In genomic region chr9:67140319-67140887, GRCm38 (mm10) we compare ENCODE assay signal across 9 mouse cellular contexts.
DNase-seq lines count a peak whose midpoint lies in the region; ATAC-seq and TF ChIP-seq lines count a peak whose summit lies in the region.
"Had no signal": no experiment of that assay in that cellular context is flagged by ENCODE, and none has a peak within 500 bp of the region (broad histone marks: within the 10 kb centered on the region; RNA-seq: fewer than 3 reads in every experiment).

No protein-coding gene starts in this region.

- ATAC-seq in hindbrain, embryonic 12.5 days (ENCODE audit: low FRiP score) = no peak
- no peak for ATAC-seq in midbrain, embryonic 13.5 days

- no peak for TF ChIP-seq CTCF in layer of hippocampus, adult 2 months (conservative IDR thresholded peaks at IDR 0.05)

- peaks cover 26% of the 10 kb centered on the region for H3K4me1 ChIP-seq in hindbrain, embryonic 10.5 days (replicated peaks)
- peaks cover 21% of the 10 kb centered on the region for H3K4me1 ChIP-seq in hindbrain, embryonic 12.5 days
- H3K4me1 ChIP-seq in midbrain, embryonic 13.5 days (replicated peaks) = peaks cover 9% of the 10 kb centered on the region; the same call in 1 of the 2 replicates

- WGBS in hindbrain, embryonic 10.5 days = 78% methylated on average over 7 of the region's 7 CpGs
- WGBS in hindbrain, embryonic 12.5 days = 76% methylated on average over 7 of the region's 7 CpGs
- WGBS in midbrain, embryonic 13.5 days = 80% methylated on average over 7 of the region's 7 CpGs

- 0 out of 2 replicates have a peak overlapping the region, but pooled peaks have one; percentile 6 for H3K27ac ChIP-seq in hindbrain, embryonic 10.5 days
- no peak overlapping the region for H3K27ac ChIP-seq in hindbrain, embryonic 12.5 days
- peak overlapping the region; percentile 39; the same call in 1 of the 2 replicates for H3K27ac ChIP-seq in layer of hippocampus, adult 2 months
- no peak overlapping the region for H3K27ac ChIP-seq in midbrain, embryonic 13.5 days
- H3K27ac ChIP-seq: lung, embryonic 15.5 days had no signal

- no peak overlapping the region for H3K4me3 ChIP-seq in hindbrain, embryonic 10.5 days
- H3K4me3 ChIP-seq in hindbrain, embryonic 12.5 days = no peak overlapping the region
- H3K4me3 ChIP-seq in layer of hippocampus, adult 2 months = no peak overlapping the region
- no peak overlapping the region for H3K4me3 ChIP-seq in midbrain, embryonic 13.5 days (replicated peaks)
- H3K4me3 ChIP-seq: lung, embryonic 15.5 days had no signal

- no peak for DNase-seq in hindbrain, embryonic 10.5 days (ENCODE audit: low spot score)
- peak; percentile 77 for DNase-seq in MN1 (ENCODE audit: low spot score)
- DNase-seq in embryo, embryonic 9.5 days (ENCODE audit: extremely low spot score) = peak; percentile 23
- DNase-seq in layer of hippocampus, adult 2 months (ENCODE audit: low spot score in 2 of 2) = peak; percentile 51 to 63
- DNase-seq in c-Kit-positive CD71-positive TER-119-positive erythroid progenitor cells, embryonic 14.5 days (ENCODE audit: low spot score) = no peak
- DNase-seq in thymus, postnatal 0 days (ENCODE audit: low spot score) = no peak

- H3K27me3 ChIP-seq in hindbrain, embryonic 10.5 days (ENCODE audit: insufficient read depth, poor library complexity, severe bottlenecking) = no peaks in the 10 kb centered on the region
- no peaks in the 10 kb centered on the region for H3K27me3 ChIP-seq in hindbrain, embryonic 12.5 days
- H3K27me3 ChIP-seq in midbrain, embryonic 13.5 days = no peaks in the 10 kb centered on the region
- H3K27me3 ChIP-seq: lung, embryonic 15.5 days had no signal

- no peak overlapping the region for H3K9ac ChIP-seq in hindbrain, embryonic 12.5 days
- no peak overlapping the region for H3K9ac ChIP-seq in midbrain, embryonic 13.5 days (replicated peaks)
- H3K9ac ChIP-seq: lung, embryonic 15.5 days had no signal

- H3K36me3 ChIP-seq in hindbrain, embryonic 10.5 days = no peaks in the 10 kb centered on the region
- no peaks in the 10 kb centered on the region for H3K36me3 ChIP-seq in hindbrain, embryonic 12.5 days
- no peaks in the 10 kb centered on the region for H3K36me3 ChIP-seq in midbrain, embryonic 13.5 days
- H3K36me3 ChIP-seq: lung, embryonic 15.5 days had no signal

- H3K9me3 ChIP-seq in hindbrain, embryonic 10.5 days = no peaks in the 10 kb centered on the region
- H3K9me3 ChIP-seq in hindbrain, embryonic 12.5 days (replicated peaks) = no peaks in the 10 kb centered on the region
- no peaks in the 10 kb centered on the region for H3K9me3 ChIP-seq in midbrain, embryonic 13.5 days
- H3K9me3 ChIP-seq: lung, embryonic 15.5 days had no signal

- H3K4me2 ChIP-seq in hindbrain, embryonic 12.5 days (replicated peaks) = no peak overlapping the region
- no peak overlapping the region for H3K4me2 ChIP-seq in midbrain, embryonic 13.5 days (replicated peaks)
- H3K4me2 ChIP-seq: lung, embryonic 15.5 days had no signal

Comparison
In these comparisons a context has a peak if more than half of its experiments do, and no peak if none do; other contexts are left out.
1. H3K27ac ChIP-seq: peak in hindbrain, embryonic 10.5 days (single experiment) and layer of hippocampus, adult 2 months (single experiment); none in hindbrain, embryonic 12.5 days (single experiment) and midbrain, embryonic 13.5 days (single experiment).
2. DNase-seq: peak in MN1 (single experiment), embryo, embryonic 9.5 days (single experiment) and layer of hippocampus, adult 2 months (2 of 2); none in hindbrain, embryonic 10.5 days (single experiment), c-Kit-positive CD71-positive TER-119-positive erythroid progenitor cells, embryonic 14.5 days (single experiment) and thymus, postnatal 0 days (single experiment).